Mouse (Mus musculus): Measurements from ENCODE around the gene AC153137.1.
"Not testable (repeated sequence)": the region's sequence is repeated elsewhere in the genome, so short reads cannot be mapped to it uniquely, and the experiment has no call there.

AC153137.1 gene

DNA sequence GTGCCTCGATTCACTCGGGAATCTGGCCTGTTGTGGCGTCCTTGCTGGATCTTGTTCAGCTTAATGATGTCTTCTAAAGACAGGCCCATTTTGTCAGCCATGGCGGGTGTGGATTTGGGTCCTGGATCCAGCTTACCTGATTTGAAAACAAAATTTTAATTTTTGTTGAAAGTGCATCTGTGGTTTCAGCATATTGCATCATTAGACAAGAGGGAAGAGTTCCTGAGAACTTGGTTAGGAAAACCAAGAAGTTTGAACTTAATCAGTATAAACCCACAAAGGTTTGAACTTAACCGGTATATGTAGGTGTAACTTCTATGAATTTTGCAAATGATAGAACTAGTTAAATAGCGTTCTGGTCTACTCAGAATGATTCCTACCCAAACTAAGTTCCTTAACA is at the start of gene AC153137.1:
Gene AC153137.1 (minus strand): TSS at position 101 of the 400 bp plus-strand sequence.
- DNase-seq, result not testable (repeated sequence)

DNA sequence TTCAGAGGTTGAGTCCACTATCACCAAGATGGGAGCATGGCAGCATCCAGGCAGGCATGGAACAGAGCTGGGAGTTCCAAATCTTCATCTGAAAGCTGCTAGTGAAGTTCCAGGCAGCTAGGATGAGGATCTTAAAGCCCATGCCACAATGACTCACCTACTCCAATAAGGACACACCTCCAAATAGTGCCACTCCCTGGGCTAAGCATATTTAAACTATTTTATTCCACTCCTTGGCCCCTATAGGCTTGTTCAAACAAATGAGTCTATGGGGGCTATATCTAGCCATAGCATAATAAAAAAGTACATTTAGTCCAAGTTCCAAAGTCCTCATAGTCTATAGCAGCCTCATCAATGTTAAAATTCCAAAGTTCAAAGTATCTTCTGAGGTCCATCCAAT is 45.4 kb upstream of the AC153137.1 start:
- DNase-seq, result no peak

DNA sequence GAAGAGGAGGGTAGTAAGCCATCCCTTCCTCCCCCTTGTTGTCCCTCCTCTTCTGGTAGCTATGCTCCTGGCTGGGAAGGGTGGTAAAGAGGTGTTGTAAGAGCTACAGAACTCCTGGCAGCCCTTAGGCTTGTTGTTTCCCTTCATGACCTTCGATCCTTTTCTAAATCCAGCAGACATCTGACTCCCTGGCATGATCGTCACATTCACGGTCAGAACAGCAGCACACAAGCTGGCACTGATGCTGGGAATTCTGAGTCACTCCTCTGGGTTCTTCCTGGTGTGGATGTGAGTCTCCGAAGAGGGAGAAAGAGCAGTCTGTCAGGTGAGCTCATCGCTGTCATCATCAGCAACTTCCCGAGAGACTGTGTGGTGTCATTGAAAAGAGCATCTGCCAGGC is 41.5 kb upstream of the AC153137.1 start:
- peak; percentile 59 to 74 for DNase-seq

GRCm38 (mm10) chr1:31017377-31017776 is 39.6 kb upstream of the AC153137.1 start:
- DNase-seq, result peak; percentile 8 to 24

GRCm38 (mm10) chr1:31016068-31016467 is 38.3 kb upstream of the AC153137.1 start:
- no peak for DNase-seq

- DNase-seq, result no peak
Measured at GRCm38 (mm10) chr1:31015261-31015660, 37.5 kb upstream of the AC153137.1 start.

DNA sequence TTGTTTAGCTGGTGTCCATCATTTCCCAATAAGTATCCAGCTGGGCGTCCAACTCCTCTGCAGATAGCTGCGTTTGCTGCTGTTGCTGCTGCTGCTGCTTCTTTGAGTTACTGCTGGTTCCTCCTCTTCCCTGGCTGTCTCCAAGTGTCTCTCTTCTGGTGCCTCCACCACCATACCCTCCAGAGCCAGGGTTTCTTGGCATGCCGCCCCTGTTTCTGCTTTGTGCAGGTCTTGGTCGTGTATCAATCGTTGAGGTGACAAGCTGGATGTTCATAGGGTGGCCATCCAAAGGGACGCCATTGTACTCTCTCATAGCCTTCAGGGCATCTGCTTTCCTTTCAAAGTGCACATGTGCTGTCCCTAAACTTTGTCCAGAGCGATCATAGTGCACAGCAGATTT is 529 bp downstream of the AC153137.1 start:
- DNase-seq, result not testable (repeated sequence)

DNA sequence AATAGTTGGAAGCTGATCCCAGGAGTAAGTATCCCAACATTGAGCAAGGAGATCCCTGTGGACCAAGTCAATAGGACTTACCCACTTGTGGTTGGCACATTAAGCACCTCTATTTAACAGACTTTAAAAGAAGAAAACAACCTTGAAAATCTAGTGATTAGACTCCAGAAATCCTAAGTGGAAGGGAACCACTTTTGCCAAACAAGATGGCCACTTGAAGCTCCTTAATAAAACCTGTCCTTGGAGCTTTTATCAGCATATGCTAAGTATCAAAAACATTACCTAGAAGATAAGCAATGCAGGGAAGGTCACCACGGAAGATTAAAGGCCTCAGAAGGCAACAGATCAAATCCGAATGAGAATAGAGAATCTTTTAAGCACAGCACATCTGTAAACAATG is 26.0 kb downstream of the AC153137.1 start:
- DNase-seq, result no peak

DNA sequence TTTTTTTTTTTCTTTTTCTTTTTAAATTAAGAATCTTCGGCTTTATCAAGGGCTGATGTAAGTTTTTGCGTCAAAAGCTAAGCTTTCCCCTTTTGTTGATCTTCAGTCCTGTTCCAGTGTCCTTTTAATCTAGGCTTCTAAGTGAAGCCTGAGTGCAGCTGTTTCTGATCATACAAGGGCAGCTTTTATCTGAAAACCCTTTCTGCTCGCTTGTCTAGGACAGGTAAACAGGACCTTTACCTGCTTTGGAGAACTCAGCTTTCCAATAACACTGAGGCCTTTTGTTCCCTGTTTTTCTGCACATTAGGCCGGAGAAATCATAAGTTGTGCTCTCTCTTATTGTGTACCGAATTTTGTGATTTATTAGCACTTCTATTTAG is 27.3 kb downstream of the AC153137.1 start:
- DNase-seq, result no peak

DNA sequence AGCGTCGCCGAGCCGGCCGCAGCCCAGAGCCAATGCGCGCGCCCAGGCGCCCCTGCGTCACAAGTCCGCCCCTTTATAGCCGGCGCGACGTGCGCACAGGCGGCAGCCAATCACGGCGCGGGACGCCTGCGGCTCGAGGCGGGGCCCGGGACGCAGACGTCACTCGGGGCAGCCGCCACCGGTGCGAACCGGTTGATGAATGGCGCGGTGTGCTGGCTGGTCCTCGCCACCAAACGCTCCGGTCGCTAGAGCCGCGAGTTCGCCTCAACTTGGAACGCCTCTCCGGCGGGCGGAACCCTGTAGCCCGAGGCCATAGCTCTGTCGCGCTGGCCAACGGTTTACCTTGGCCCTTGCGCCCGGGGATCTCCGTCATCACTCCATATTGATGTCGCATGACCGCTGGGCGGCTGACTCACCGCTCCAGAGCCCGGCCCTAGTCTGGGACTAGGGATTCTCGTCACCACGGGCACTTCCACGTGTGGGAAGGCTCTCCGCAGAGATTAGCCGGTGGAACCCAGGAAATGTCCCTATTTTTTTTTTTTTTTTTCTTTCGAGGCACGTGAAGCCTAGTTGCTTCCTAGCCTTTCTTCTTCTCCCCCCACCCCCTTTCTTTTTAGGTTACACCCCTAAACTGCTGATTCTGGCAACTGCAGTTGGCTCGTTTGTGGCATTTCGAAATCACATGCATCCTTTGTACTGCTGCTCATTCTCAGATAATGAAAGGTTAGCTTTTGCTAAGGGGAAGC is 27.9 kb downstream of the AC153137.1 start:
- peak; percentile 95 to 96 for DNase-seq

GRCm38 (mm10) chr1:30948950-30949639 is 28.7 kb downstream of the AC153137.1 start:
- peak; percentile 32 to 55 for DNase-seq

GRCm38 (mm10) chr1:30948361-30948949 is 29.3 kb downstream of the AC153137.1 start:
- peak; percentile 15 for DNase-seq

DNA sequence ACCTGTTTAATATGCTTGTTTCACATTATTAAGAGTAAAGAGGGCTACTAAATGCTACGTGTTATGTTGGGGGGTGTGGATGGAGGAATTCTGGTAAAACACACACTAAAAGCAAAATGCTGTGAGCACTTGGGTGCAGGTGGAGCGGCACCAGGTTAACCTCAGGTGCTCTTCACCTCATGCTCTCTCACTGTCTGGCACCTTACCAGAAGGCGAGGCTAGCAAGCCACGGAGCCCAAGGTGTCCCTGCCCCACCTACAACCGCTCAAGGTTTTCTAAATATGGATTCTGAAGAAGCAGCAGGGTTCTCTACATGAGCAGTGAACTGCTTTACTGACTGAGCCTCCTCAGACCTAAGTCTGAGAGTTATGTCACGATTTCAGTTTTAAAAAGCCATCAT is 32.6 kb downstream of the AC153137.1 start:
- no peak for DNase-seq

DNA sequence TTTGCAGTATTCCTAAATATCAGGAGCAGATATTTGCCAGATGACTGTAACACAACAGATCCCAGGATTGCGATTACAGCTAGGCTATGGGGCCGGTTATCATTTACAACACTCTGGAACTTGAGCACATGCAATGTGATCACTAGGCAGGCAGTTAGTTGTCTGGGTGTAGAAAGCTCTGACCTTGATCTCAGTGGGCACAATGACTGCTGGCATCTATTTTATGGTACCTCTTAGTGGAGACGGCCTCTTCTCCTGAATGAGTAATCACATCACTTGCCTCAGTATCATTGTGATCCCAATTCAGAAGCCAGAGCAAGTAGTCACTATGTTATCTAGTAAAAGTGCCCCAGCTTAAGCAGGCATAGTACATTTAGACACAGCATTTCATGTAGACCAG is 37.2 kb downstream of the AC153137.1 start:
- DNase-seq, result no peak

- no peak for DNase-seq
Measured at GRCm38 (mm10) chr1:30938392-30938791, 39.4 kb downstream of the AC153137.1 start.

GRCm38 (mm10) chr1:30937396-30937965 is 40.3 kb downstream of the AC153137.1 start:
- peak in 1 of 2 experiments; percentile 7 for DNase-seq

GRCm38 (mm10) chr1:30936488-30936887 is 41.3 kb downstream of the AC153137.1 start:
- no peak for DNase-seq

DNA sequence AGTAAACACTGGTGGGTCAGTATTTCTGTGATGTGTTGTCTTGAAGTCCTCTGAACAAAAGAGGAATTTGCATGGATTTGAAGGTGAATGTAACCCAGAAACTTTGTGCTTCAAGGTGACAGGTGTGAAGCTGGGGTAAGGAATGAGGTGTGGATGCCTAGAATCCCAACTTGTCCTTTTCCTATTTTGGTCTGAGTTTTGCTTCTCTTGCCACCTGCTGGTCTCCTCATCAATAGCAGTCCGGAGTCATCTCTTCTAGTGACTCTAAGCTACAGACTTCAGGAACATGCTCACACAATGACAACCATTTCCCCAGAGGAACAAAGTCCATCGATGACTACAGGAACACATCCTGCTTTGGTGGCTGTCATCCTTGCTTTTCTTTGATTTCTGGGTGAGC is 46.9 kb downstream of the AC153137.1 start:
- peak in 1 of 2 experiments; percentile 20 for DNase-seq

- DNase-seq, result no peak
Measured at GRCm38 (mm10) chr1:30930194-30930593, 47.6 kb downstream of the AC153137.1 start.
